Comparison of ENCODE assay signal across 8 mouse cellular contexts in the genomic region with DNA sequence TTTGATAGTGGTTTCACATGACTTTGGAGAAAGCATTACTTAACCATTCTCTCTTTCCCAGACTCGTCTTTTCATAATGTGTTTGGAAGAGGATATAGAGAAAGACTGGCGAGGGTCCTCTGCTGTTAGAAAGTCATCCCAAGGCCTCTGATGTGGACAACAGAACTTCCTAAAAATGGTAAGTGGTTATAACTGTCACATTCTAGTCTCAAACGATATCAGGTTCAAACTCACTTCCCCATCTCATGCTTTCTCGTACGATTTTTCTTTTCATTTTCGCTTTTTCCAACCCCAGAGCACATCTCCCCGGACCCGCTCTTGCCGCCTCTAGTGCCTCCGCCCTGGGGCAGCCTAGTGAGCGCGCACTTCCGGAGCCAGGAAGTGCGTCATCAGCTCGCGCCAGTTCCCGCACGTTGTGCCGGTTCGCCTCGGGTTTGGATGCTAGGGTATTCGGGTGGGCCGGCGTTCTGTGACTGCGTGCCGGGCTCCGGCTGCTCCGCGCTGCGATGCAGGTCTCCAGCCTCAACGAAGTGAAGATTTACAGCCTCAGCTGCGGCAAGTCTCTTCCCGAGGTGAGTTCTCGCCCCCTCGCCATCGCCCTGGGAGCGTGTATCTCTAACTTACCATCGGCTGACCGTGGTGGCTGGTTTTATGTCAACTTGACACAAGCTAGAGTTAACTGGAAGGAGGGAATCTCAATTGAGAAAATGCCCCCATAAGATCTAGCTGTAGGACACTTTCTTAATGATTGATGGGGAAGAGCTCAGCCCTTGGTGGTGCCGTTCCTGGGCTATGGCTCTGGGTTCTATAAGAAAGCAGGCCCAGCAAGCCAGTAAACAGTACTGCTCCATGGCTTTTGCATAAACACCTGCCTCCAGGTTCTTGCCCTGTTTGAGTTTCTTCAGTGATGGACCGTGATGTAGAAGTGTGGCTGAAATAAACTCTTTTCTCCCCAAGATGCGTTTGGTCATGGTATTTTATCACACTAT. TPM values are rescaled to one million over a fixed set of nuclear protein-coding genes. Genes with fewer than 3 reads are reported as not detected.
DNase-seq lines count a peak whose midpoint lies in the region; ATAC-seq and TF ChIP-seq lines count a peak whose summit lies in the region.

A gene (plus strand): TSS at position 411 of the 989 bp plus-strand sequence.

- no peak for TF ChIP-seq CTCF in bone marrow macrophage, adult 2 months (IDR thresholded peaks at IDR 0.05; ENCODE audit: low read depth, low read length)
- TF ChIP-seq CTCF in embryonic fibroblast, embryonic 13.5 days (IDR thresholded peaks at IDR 0.05; ENCODE audit: borderline replicate concordance, insufficient read depth, low read length): no peak
- no peak for TF ChIP-seq CTCF in liver, adult 2 months (IDR thresholded peaks at IDR 0.05; ENCODE audit: low read depth, low read length)

- H3K27me3 ChIP-seq in heart, embryonic 11.5 days (ENCODE audit: control insufficient read depth, insufficient read depth, low read length): no peaks in the 10 kb centered on the region
- no peaks in the 10 kb centered on the region for H3K27me3 ChIP-seq in kidney, embryonic 16.5 days (ENCODE audit: insufficient read depth, low read length)
- no peaks in the 10 kb centered on the region for H3K27me3 ChIP-seq in liver, adult 2 months (ENCODE audit: control insufficient read depth, insufficient read depth, low read length)
- no peaks in the 10 kb centered on the region for H3K27me3 ChIP-seq in myocyte (ENCODE audit: control insufficient read depth, insufficient read depth, insufficient read length)
- H3K27me3 ChIP-seq in splenic B cell, adult 2 months (ENCODE audit: control insufficient read depth, insufficient read depth, low read length, poor library complexity, severe bottlenecking): no peaks in the 10 kb centered on the region

- peak within 1 kb of the TSS; percentile 54 for H3K27ac ChIP-seq in bone marrow macrophage, adult 2 months (ENCODE audit: insufficient read depth, low read depth, low read length)
- peak within 1 kb of the TSS; percentile 15; the same call in 1 of the 2 replicates for H3K27ac ChIP-seq in embryonic fibroblast, embryonic 13.5 days (ENCODE audit: insufficient read depth, low read length)
- no peak within 1 kb of the TSS; the same call in 1 of the 2 replicates for H3K27ac ChIP-seq in heart, embryonic 11.5 days (ENCODE audit: low read depth, low read length)
- peak within 1 kb of the TSS; percentile 9; the same call in 1 of the 2 replicates for H3K27ac ChIP-seq in kidney, embryonic 16.5 days (ENCODE audit: low read length)
- no peak within 1 kb of the TSS for H3K27ac ChIP-seq in liver, adult 2 months (replicated peaks; ENCODE audit: insufficient read depth, low read depth, low read length)

- H3K4me2 ChIP-seq in heart, embryonic 11.5 days: peak within 1 kb of the TSS; percentile 91
- H3K4me2 ChIP-seq in kidney, embryonic 16.5 days (replicated peaks; ENCODE audit: low read depth, low read length): peak within 1 kb of the TSS; percentile 74
- H3K4me2 ChIP-seq in myocyte (ENCODE audit: low read depth): peak within 1 kb of the TSS; percentile 88

- H3K9me3 ChIP-seq in heart, embryonic 11.5 days (replicated peaks; ENCODE audit: control insufficient read depth, low read length): no peaks in the 10 kb centered on the region
- H3K9me3 ChIP-seq in kidney, embryonic 16.5 days (ENCODE audit: low read length): no peaks in the 10 kb centered on the region

- ATAC-seq in heart, embryonic 11.5 days (replicated peaks; ENCODE audit: insufficient number of reproducible peaks, low FRiP score, low TSS enrichment): peak; percentile 90; the same call in 1 of the 2 replicates
- ATAC-seq in kidney, embryonic 16.5 days (ENCODE audit: low FRiP score, low TSS enrichment): peak; percentile 96

- peaks cover 4% of the 10 kb centered on the region for H3K4me1 ChIP-seq in bone marrow macrophage, adult 2 months (ENCODE audit: control insufficient read depth, insufficient read depth, low read length)
- H3K4me1 ChIP-seq in embryonic fibroblast, embryonic 13.5 days (ENCODE audit: control insufficient read depth, insufficient read depth, low read length): no peaks in the 10 kb centered on the region
- H3K4me1 ChIP-seq in heart, embryonic 11.5 days (ENCODE audit: control insufficient read depth, insufficient read depth, low read length): peaks cover 9% of the 10 kb centered on the region; the same call in 1 of the 2 replicates
- H3K4me1 ChIP-seq in kidney, embryonic 16.5 days (ENCODE audit: insufficient read depth, low read length): peaks cover 10% of the 10 kb centered on the region
- peaks cover 7% of the 10 kb centered on the region; the same call in 1 of the 2 replicates for H3K4me1 ChIP-seq in liver, adult 2 months (ENCODE audit: control insufficient read depth, insufficient read depth, low read length)

- under 1% methylated on average over 42 of the region's 42 CpGs for WGBS in heart, embryonic 11.5 days (ENCODE audit: insufficient replicate concordance)
- WGBS in kidney, embryonic 16.5 days: under 1% methylated on average over 42 of the region's 42 CpGs
- under 1% methylated on average over 42 of the region's 42 CpGs for WGBS in liver, adult 2 months

- H3K79me2 ChIP-seq in liver, adult 2 months (ENCODE audit: control insufficient read depth, insufficient read depth, low read length): peaks cover 5% of the 10 kb centered on the region; the same call in 1 of the 2 replicates
- H3K79me2 ChIP-seq in myocyte (ENCODE audit: control insufficient read depth, insufficient read depth): peaks cover 24% of the 10 kb centered on the region

- no peaks in the 10 kb centered on the region for H3K36me3 ChIP-seq in heart, embryonic 11.5 days (ENCODE audit: control insufficient read depth, insufficient read depth, low read length)
- peaks cover 7% of the 10 kb centered on the region; the same call in 1 of the 2 replicates for H3K36me3 ChIP-seq in kidney, embryonic 16.5 days (ENCODE audit: insufficient read depth, low read length)
- peaks cover 6% of the 10 kb centered on the region for H3K36me3 ChIP-seq in liver, adult 2 months (ENCODE audit: control insufficient read depth, insufficient read depth, low read length)
- peaks cover 10% of the 10 kb centered on the region for H3K36me3 ChIP-seq in myocyte (ENCODE audit: control insufficient read depth, insufficient read depth)
- peaks cover 2% of the 10 kb centered on the region; the same call in 1 of the 2 replicates for H3K36me3 ChIP-seq in splenic B cell, adult 2 months (ENCODE audit: control insufficient read depth, insufficient read depth, low read length, poor library complexity, severe bottlenecking)

- H3ac ChIP-seq in myocyte (ENCODE audit: control insufficient read depth, insufficient read length): peak within 1 kb of the TSS; percentile 28

- H3K9ac ChIP-seq in heart, embryonic 11.5 days (ENCODE audit: low read depth, low read length): peak within 1 kb of the TSS; percentile 84
- peak within 1 kb of the TSS; percentile 77 for H3K9ac ChIP-seq in kidney, embryonic 16.5 days (replicated peaks; ENCODE audit: low read length)
- H3K9ac ChIP-seq in liver, adult 2 months (ENCODE audit: low read depth, low read length): peak within 1 kb of the TSS; percentile 88

- DNase-seq in A20 (ENCODE audit: low read depth, low spot score): peak; percentile 92
- DNase-seq in liver, adult 2 months (ENCODE audit: extremely low read depth, low read depth, low spot score): peak; percentile 72
- peak; percentile 93 for DNase-seq in splenic B cell, adult 2 months (ENCODE audit: low read depth, low spot score)

- H3K4me3 ChIP-seq in bone marrow macrophage, adult 2 months (ENCODE audit: insufficient read depth, low read length): peak within 1 kb of the TSS; percentile 74
- peak within 1 kb of the TSS; percentile 78 for H3K4me3 ChIP-seq in embryonic fibroblast, embryonic 13.5 days (ENCODE audit: insufficient read depth, low read length)
- H3K4me3 ChIP-seq in heart, embryonic 11.5 days (ENCODE audit: low read depth, low read length): peak within 1 kb of the TSS; percentile 92
- H3K4me3 ChIP-seq in kidney, embryonic 16.5 days (ENCODE audit: low read length): peak within 1 kb of the TSS; percentile 66
- H3K4me3 ChIP-seq in liver, adult 2 months (ENCODE audit: insufficient read depth, low read depth, low read length): peak within 1 kb of the TSS; percentile 94
- H3K4me3 ChIP-seq in myocyte: peak within 1 kb of the TSS; percentile 94

- TF ChIP-seq POLR2A in bone marrow macrophage, adult 2 months (IDR thresholded peaks at IDR 0.05; ENCODE audit: borderline replicate concordance, low read depth, low read length): no peak
- TF ChIP-seq POLR2A in embryonic fibroblast, embryonic 13.5 days (IDR thresholded peaks at IDR 0.05; ENCODE audit: low read depth, low read length): peak; percentile 91
- peak; percentile 72 for TF ChIP-seq POLR2A in liver, adult 2 months (IDR thresholded peaks at IDR 0.05; ENCODE audit: extremely low read depth, insufficient read depth, low read length)
- TF ChIP-seq POLR2A in myocyte (IDR thresholded peaks at IDR 0.05; ENCODE audit: insufficient read length, low read depth): peak; percentile 71

TF ChIP-seq in myocyte, 11 proteins besides CTCF, POLR2A, EP300 and RAD21 (continues in another document):
- TF ChIP-seq MAX (IDR thresholded peaks at IDR 0.05; ENCODE audit: low read depth): no peak
- TF ChIP-seq TCF3 (IDR thresholded peaks at IDR 0.05; ENCODE audit: insufficient read length, low read depth): no peak
- TF ChIP-seq MYOD1 (IDR thresholded peaks at IDR 0.05; ENCODE audit: control insufficient read depth in 1 of 3, insufficient read length in 2 of 3, low read depth in 2 of 3): no peak
- TF ChIP-seq REST (IDR thresholded peaks at IDR 0.05; ENCODE audit: insufficient read depth, insufficient read length): no peak
- TF ChIP-seq TCF12 (IDR thresholded peaks at IDR 0.05; ENCODE audit: insufficient read depth, poor library complexity, severe bottlenecking): no peak
- TF ChIP-seq USF1 (IDR thresholded peaks at IDR 0.05; ENCODE audit: low read depth): no peak
- TF ChIP-seq SRF (IDR thresholded peaks at IDR 0.05; ENCODE audit: control insufficient read depth, insufficient read length, low read depth): no peak
- no peak for TF ChIP-seq MYOG (IDR thresholded peaks at IDR 0.05; ENCODE audit: control insufficient read depth in 1 of 3, insufficient read depth in 1 of 3, insufficient read length in 2 of 3, low read depth in 2 of 3)
- TF ChIP-seq E2F4 (IDR thresholded peaks at IDR 0.05; ENCODE audit: insufficient read depth): peak; percentile 5
- no peak for TF ChIP-seq CEBPB (IDR thresholded peaks at IDR 0.05; ENCODE audit: insufficient read depth, poor library complexity, severe bottlenecking)

RNA-seq across cellular contexts. Expression of the gene that starts here (rescaled TPM):
- 5.8 and 6.3 TPM in 2 replicates for polyA plus RNA-seq in bone marrow macrophage, adult 2 months (2012; ENCODE audit: insufficient read depth, insufficient read length, missing spikeins)
- 25.5 and 27.6 TPM in 2 replicates for polyA plus RNA-seq in embryonic fibroblast, embryonic 13.5 days (2011; ENCODE audit: insufficient read length, low read depth, missing spikeins)
- polyA plus RNA-seq in heart, embryonic 11.5 days (2014; fragmentation: Nextera tagmentation; extraction: Ambion mirVana): 15.9 and 18.6 TPM in 2 replicates
- 24.4 and 26.9 TPM in 2 replicates for polyA plus RNA-seq in kidney, embryonic 16.5 days (2015; fragmentation: Nextera tagmentation; extraction: Ambion mirVana)
- total RNA-seq in liver, adult 2 months (2014; rRNA removed): 1.3 and 1.8 TPM in 2 replicates
- polyA plus RNA-seq in liver, adult 2 months (2012; rRNA removed): 1.8 and 2.3 TPM in 2 replicates
- polyA plus RNA-seq in myocyte (2012; fragmentation: generic; extraction: Trizol): 13.2 TPM

Comparison
In these comparisons a context has a peak if more than half of its experiments do, and no peak if none do; other contexts are left out.
1. H3K27ac ChIP-seq: peak in bone marrow macrophage, adult 2 months (single experiment), embryonic fibroblast, embryonic 13.5 days (single experiment) and kidney, embryonic 16.5 days (single experiment); none in heart, embryonic 11.5 days (single experiment) and liver, adult 2 months (single experiment).
2. Peak in every context shown above with its lines, with median percentiles within 50 percentile points of each other: DNase-seq, H3K4me3 ChIP-seq, H3K4me2 ChIP-seq and H3K9ac ChIP-seq.